Mouse (Mus musculus) cerebellum, postnatal 4 days (tissue): ENCODE measurements around the gene Slc6a18.
"Not testable (repeated sequence)": the region's sequence is repeated elsewhere in the genome, so short reads cannot be mapped to it uniquely, and the experiment has no call there.

Experiments
- DNase-seq, 2 experiments: peaks; one replicate each; pipeline ENCODE4 v3.0.0; 2022; ENCODE audit warnings: low spot score in 2 of 2, mixed read lengths in 1 of 2

The Slc6a18 gene

GRCm38 (mm10) chr13:73677853-73678252 is at the start of gene Slc6a18:
Gene Slc6a18, minus strand, starts transcription at chr13:73678023.
- no peak for DNase-seq

GRCm38 (mm10) chr13:73725315-73725714 is 47.5 kb upstream of the Slc6a18 start:
- no peak for DNase-seq

- peak in 1 of 2 experiments; percentile 38 for DNase-seq
Measured at GRCm38 (mm10) chr13:73723081-73723668, 45.4 kb upstream of the Slc6a18 start.

- DNase-seq, result no peak
Measured at GRCm38 (mm10) chr13:73720241-73720640, 42.4 kb upstream of the Slc6a18 start.

GRCm38 (mm10) chr13:73718225-73718624 is 40.4 kb upstream of the Slc6a18 start:
- DNase-seq, result peak; percentile 77 to 88

GRCm38 (mm10) chr13:73714020-73714419 is 36.2 kb upstream of the Slc6a18 start:
- DNase-seq, result no peak

GRCm38 (mm10) chr13:73713204-73713603 is 35.4 kb upstream of the Slc6a18 start:
- no peak for DNase-seq

- DNase-seq, result no peak
Measured at GRCm38 (mm10) chr13:73712228-73712627, 34.4 kb upstream of the Slc6a18 start.

- no peak for DNase-seq
Measured at GRCm38 (mm10) chr13:73711803-73712202, 34.0 kb upstream of the Slc6a18 start.

GRCm38 (mm10) chr13:73711221-73711620 is 33.4 kb upstream of the Slc6a18 start:
- DNase-seq, result no peak

GRCm38 (mm10) chr13:73709491-73709890 is 31.7 kb upstream of the Slc6a18 start:
- no peak for DNase-seq

- no peak for DNase-seq
Measured at GRCm38 (mm10) chr13:73704694-73705325, 27.0 kb upstream of the Slc6a18 start, which contains the start of gene Slc6a19. Gene Slc6a19, minus strand, starts transcription at chr13:73704865.

GRCm38 (mm10) chr13:73703486-73703885 is 25.7 kb upstream of the Slc6a18 start:
- DNase-seq, result not testable (repeated sequence)

GRCm38 (mm10) chr13:73702776-73703175 is 25.0 kb upstream of the Slc6a18 start:
- no peak for DNase-seq

- peak in 1 of 2 experiments; percentile 19 for DNase-seq
Measured at GRCm38 (mm10) chr13:73701161-73701883, 23.5 kb upstream of the Slc6a18 start.

GRCm38 (mm10) chr13:73700554-73700953 is 22.7 kb upstream of the Slc6a18 start:
- DNase-seq, result no peak

- no peak for DNase-seq
Measured at GRCm38 (mm10) chr13:73699714-73700113, 21.9 kb upstream of the Slc6a18 start.

- DNase-seq, result no peak
Measured at GRCm38 (mm10) chr13:73696529-73696928, 18.7 kb upstream of the Slc6a18 start.

GRCm38 (mm10) chr13:73694972-73695371 is 17.1 kb upstream of the Slc6a18 start:
- no peak for DNase-seq

- DNase-seq, result no peak
Measured at GRCm38 (mm10) chr13:73693333-73693732, 15.5 kb upstream of the Slc6a18 start.

GRCm38 (mm10) chr13:73692249-73692868 is 14.5 kb upstream of the Slc6a18 start:
- peak; percentile 43 to 67 for DNase-seq

- DNase-seq, result no peak
Measured at GRCm38 (mm10) chr13:73688934-73689333, 11.1 kb upstream of the Slc6a18 start.
